ENCODE assay signal across 22 mouse cellular contexts in genomic region chr2:52567421-52567820, GRCm38 (mm10).
DNase-seq lines count a peak whose midpoint lies in the region; ATAC-seq lines count a peak whose summit lies in the region.
"Had no signal": no experiment of that assay in that cellular context is flagged by ENCODE, and none has a peak within 500 bp of the region (broad histone marks: within the 10 kb centered on the region; RNA-seq: fewer than 3 reads in every experiment).

No protein-coding gene starts in this region.

- H3K9ac ChIP-seq in forebrain, embryonic 13.5 days = no peak overlapping the region
- H3K9ac ChIP-seq in midbrain, embryonic 13.5 days (replicated peaks) = no peak overlapping the region
- H3K9ac ChIP-seq: embryonic facial prominence, embryonic 13.5 days; forebrain, embryonic 12.5 days; hindbrain, embryonic 13.5 days had no signal

- WGBS in heart, embryonic 10.5 days = 64% methylated on average over 3 of the region's 3 CpGs
- 76% methylated on average over 3 of the region's 3 CpGs for WGBS in forebrain, embryonic 13.5 days
- 71% methylated on average over 3 of the region's 3 CpGs for WGBS in midbrain, embryonic 13.5 days

- no peak for ATAC-seq in forebrain, embryonic 13.5 days
- ATAC-seq in midbrain, embryonic 13.5 days = no peak
- ATAC-seq: activated CD4-positive, CD25-positive, alpha-beta regulatory T cell, adult 4 months; hindbrain, postnatal 0 days; Patski had no signal

- intact Hi-C loops in heart, postnatal 36 days (cut with DNase I) = no loop called here
- intact Hi-C loops in heart, postnatal 25 days (cut with DNase I) = no loop called here

- H3K27ac ChIP-seq in heart, embryonic 10.5 days = no peak overlapping the region
- no peak overlapping the region for H3K27ac ChIP-seq in forebrain, embryonic 13.5 days
- H3K27ac ChIP-seq in midbrain, embryonic 13.5 days = no peak overlapping the region
- H3K27ac ChIP-seq: embryonic facial prominence, embryonic 13.5 days; forebrain, embryonic 12.5 days; hindbrain, embryonic 13.5 days; hindbrain, postnatal 0 days had no signal

- DNase-seq in heart, adult 11 months = peak; percentile 97
- no peak for DNase-seq in heart, postnatal 36 days
- DNase-seq in heart, adult 8-10 months (ENCODE audit: low spot score) = peak; percentile 76
- peak; percentile 11 for DNase-seq in heart, embryonic 10.5 days (ENCODE audit: low spot score)
- DNase-seq in heart, postnatal 25 days (ENCODE audit: low spot score) = peak; percentile 39
- DNase-seq in lung, postnatal 25 days (ENCODE audit: low spot score) = no peak
- DNase-seq: adrenal gland, postnatal 14 days; cerebellum, adult 11-12 months; cerebellum, adult 9-10 months; cerebellum, postnatal 36 days; gastrocnemius, postnatal 14 days; kidney, adult 11 months; kidney, adult 9 months had no signal

- H3K4me3 ChIP-seq in heart, embryonic 10.5 days = no peak overlapping the region
- no peak overlapping the region for H3K4me3 ChIP-seq in forebrain, embryonic 13.5 days
- no peak overlapping the region for H3K4me3 ChIP-seq in midbrain, embryonic 13.5 days (replicated peaks)
- H3K4me3 ChIP-seq: embryonic facial prominence, embryonic 13.5 days; forebrain, embryonic 12.5 days; hindbrain, embryonic 13.5 days had no signal

- peaks cover 13% of the 10 kb centered on the region; the same call in 1 of the 2 replicates for H3K4me1 ChIP-seq in heart, embryonic 10.5 days
- no peaks in the 10 kb centered on the region for H3K4me1 ChIP-seq in forebrain, embryonic 13.5 days
- H3K4me1 ChIP-seq in midbrain, embryonic 13.5 days (replicated peaks) = no peaks in the 10 kb centered on the region
- H3K4me1 ChIP-seq: embryonic facial prominence, embryonic 13.5 days; forebrain, embryonic 12.5 days; hindbrain, embryonic 13.5 days had no signal

- no peaks in the 10 kb centered on the region for H3K36me3 ChIP-seq in heart, embryonic 10.5 days
- no peaks in the 10 kb centered on the region for H3K36me3 ChIP-seq in forebrain, embryonic 13.5 days (ENCODE audit: poor library complexity, severe bottlenecking)
- no peaks in the 10 kb centered on the region for H3K36me3 ChIP-seq in midbrain, embryonic 13.5 days
- H3K36me3 ChIP-seq: embryonic facial prominence, embryonic 13.5 days; forebrain, embryonic 12.5 days; hindbrain, embryonic 13.5 days had no signal

- no peak overlapping the region for H3K4me2 ChIP-seq in forebrain, embryonic 13.5 days
- H3K4me2 ChIP-seq in midbrain, embryonic 13.5 days (replicated peaks) = no peak overlapping the region
- H3K4me2 ChIP-seq: embryonic facial prominence, embryonic 13.5 days; forebrain, embryonic 12.5 days; hindbrain, embryonic 13.5 days had no signal

- no peaks in the 10 kb centered on the region for H3K9me3 ChIP-seq in heart, embryonic 10.5 days
- no peaks in the 10 kb centered on the region for H3K9me3 ChIP-seq in forebrain, embryonic 13.5 days (replicated peaks)
- no peaks in the 10 kb centered on the region for H3K9me3 ChIP-seq in midbrain, embryonic 13.5 days
- H3K9me3 ChIP-seq: embryonic facial prominence, embryonic 13.5 days; forebrain, embryonic 12.5 days; hindbrain, embryonic 13.5 days had no signal

- H3K27me3 ChIP-seq in heart, embryonic 10.5 days (ENCODE audit: insufficient read depth, poor library complexity, severe bottlenecking) = no peaks in the 10 kb centered on the region
- no peaks in the 10 kb centered on the region for H3K27me3 ChIP-seq in forebrain, embryonic 13.5 days
- no peaks in the 10 kb centered on the region for H3K27me3 ChIP-seq in midbrain, embryonic 13.5 days
- H3K27me3 ChIP-seq: CH12.LX; embryonic facial prominence, embryonic 13.5 days; forebrain, embryonic 12.5 days; hindbrain, embryonic 13.5 days; Patski had no signal

Comparison
In these comparisons a context has a peak if more than half of its experiments do, and no peak if none do; other contexts are left out.
1. DNase-seq: peak in heart, adult 11 months (single experiment), heart, adult 8-10 months (single experiment), heart, embryonic 10.5 days (single experiment) and heart, postnatal 25 days (single experiment); none in heart, postnatal 36 days (0 of 2) and lung, postnatal 25 days (single experiment).